Mouse (Mus musculus): ENCODE measurements at regions not wholly inside any gene's neighbourhood (a gene's known extent, or its start where the extent isn't known, plus 50 kb on each side); places are given as distances from the start of the nearest gene placed in this dataset.
A peak's percentile ranks its signal among the peaks of the same experiment; 100 is the strongest.

- DNase-seq (ENCODE audit: low read depth, low spot score) = no peak
Observed at GRCm38 (mm10) chr9:43981376-43981775, 61.8 kb upstream of the Thy1 start.

GRCm38 (mm10) chr9:43982359-43982889, 60.8 kb upstream of the Thy1 start:
- DNase-seq (ENCODE audit: low read depth, low spot score) = no peak

GRCm38 (mm10) chr9:43983220-43983619, 60.0 kb upstream of the Thy1 start:
- no peak for DNase-seq (ENCODE audit: low read depth, low spot score)

GRCm38 (mm10) chr9:43984181-43985062, 58.8 kb upstream of the Thy1 start:
- DNase-seq (ENCODE audit: low read depth, low spot score) = peak; percentile 75

GRCm38 (mm10) chr9:43987957-43988356, 55.2 kb upstream of the Thy1 start:
- DNase-seq (ENCODE audit: low read depth, low spot score) = no peak

- peak; percentile 51 for DNase-seq (ENCODE audit: low read depth, low spot score)
Observed at GRCm38 (mm10) chr9:43988981-43989860, 54.0 kb upstream of the Thy1 start.

- DNase-seq (ENCODE audit: low read depth, low spot score) = peak; percentile 32
Observed at GRCm38 (mm10) chr9:43990124-43990523, 53.1 kb upstream of the Thy1 start.

- no peak for DNase-seq (ENCODE audit: low read depth, low spot score)
Observed at GRCm38 (mm10) chr9:43993221-43993976, 49.8 kb upstream of the Thy1 start.

Measured in ES-CJ7 (cell line).